Mouse (Mus musculus) erythroblast, embryonic 14.5 days (primary cell): Measurements from ENCODE around the gene Pitpna. TPM values are rescaled to one million over a fixed set of nuclear protein-coding genes. Genes with fewer than 3 reads are reported as not detected.
A peak's percentile ranks its signal among the peaks of the same experiment; 100 is the strongest.

ENCODE experiments used
- H3K27me3 ChIP-seq: 2 replicates; pipeline ENCODE4 v1.6.1; 2012; ENCODE audit warnings: inconsistent platforms; ENCODE audit not compliant: control insufficient read depth
- H3K36me3 ChIP-seq: 2 replicates; pipeline ENCODE4 v1.6.1; 2012; ENCODE audit warnings: mild to moderate bottlenecking, inconsistent platforms; ENCODE audit not compliant: control insufficient read depth
- H3K4me1 ChIP-seq: 2 replicates; pipeline ENCODE4 v1.6.1; 2012; ENCODE audit warnings: inconsistent platforms; ENCODE audit not compliant: control insufficient read depth
- H3K4me3 ChIP-seq: replicated peaks from 2 replicates; pipeline ENCODE3; 2012; ENCODE audit warnings: moderate library complexity, mild to moderate bottlenecking, inconsistent platforms
- H3K9me3 ChIP-seq: 2 replicates; pipeline ENCODE4 v1.6.1; 2012; ENCODE audit warnings: low read length, inconsistent platforms, mixed read lengths; ENCODE audit not compliant: control insufficient read depth
- GATA1 ChIP-seq: IDR thresholded peaks from 2 replicates; pipeline ENCODE4 v1.6.1; 2012; ENCODE audit warnings: low read length, inconsistent platforms, mixed read lengths
- TAL1 ChIP-seq: IDR thresholded peaks from 3 replicates; pipeline ENCODE4 v1.6.1; 2012; ENCODE audit warnings: low read length, inconsistent platforms, mixed read lengths
- polyA plus RNA-seq: library from polyadenylated mRNA; stranded (reverse); fragments of >175 nt; gene quantifications from 2 replicates; pipeline ENCODE4 v1.2.3, GENCODE M21; 2012

Gene Pitpna
- 2.2 and 2.7 TPM in 2 replicates for polyA plus RNA-seq

DNA sequence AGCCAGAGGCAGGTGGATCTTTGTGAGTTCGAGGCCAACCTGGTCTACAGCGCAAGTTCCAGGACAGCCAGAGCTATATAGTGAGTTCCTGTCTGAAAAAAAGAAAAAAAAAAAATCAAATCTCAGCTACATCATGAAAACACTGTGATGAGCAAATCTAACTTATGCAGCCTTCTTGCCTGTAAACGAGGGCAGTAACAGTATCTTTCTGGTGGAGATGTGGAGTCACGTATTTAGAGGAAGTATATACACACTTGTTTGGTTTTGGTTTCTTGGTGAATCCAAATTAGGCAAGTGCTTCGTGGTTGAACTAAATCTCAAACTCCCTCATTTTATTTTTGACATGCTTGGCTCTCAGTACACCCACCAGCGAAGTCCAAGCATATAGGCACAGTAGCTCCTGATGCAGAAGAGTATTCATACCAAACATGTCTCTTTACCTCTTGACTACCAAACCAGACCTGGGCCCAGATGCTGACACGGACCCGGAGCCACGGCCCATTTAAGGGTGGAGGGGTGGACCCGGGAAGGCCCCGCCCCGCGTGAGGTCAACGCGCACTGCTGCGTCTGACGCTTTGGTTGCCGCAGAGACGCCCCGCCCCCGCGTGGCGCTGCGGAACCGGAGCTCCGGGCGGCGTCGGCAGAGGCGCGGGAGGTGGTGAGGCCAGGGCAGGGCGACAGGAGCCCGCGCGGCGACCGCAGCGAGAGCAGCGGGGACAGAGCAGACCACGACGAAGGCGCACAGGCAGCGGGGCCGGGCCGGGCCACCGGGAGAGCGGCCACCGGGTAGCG is at the start of gene Pitpna:
Gene Pitpna (plus strand): TSS at position 605 of the 792 bp plus-strand sequence.
- no peaks in the 10 kb centered on the region for H3K9me3 ChIP-seq
- TF ChIP-seq GATA1 (no peak), TAL1 (no peak)
- peaks cover 30% of the 10 kb centered on the region for H3K4me1 ChIP-seq
- peak within 1 kb of the TSS; percentile 96 for H3K4me3 ChIP-seq
- peaks cover 20% of the 10 kb centered on the region for H3K36me3 ChIP-seq
- H3K27me3 ChIP-seq, result no peaks in the 10 kb centered on the region

DNA sequence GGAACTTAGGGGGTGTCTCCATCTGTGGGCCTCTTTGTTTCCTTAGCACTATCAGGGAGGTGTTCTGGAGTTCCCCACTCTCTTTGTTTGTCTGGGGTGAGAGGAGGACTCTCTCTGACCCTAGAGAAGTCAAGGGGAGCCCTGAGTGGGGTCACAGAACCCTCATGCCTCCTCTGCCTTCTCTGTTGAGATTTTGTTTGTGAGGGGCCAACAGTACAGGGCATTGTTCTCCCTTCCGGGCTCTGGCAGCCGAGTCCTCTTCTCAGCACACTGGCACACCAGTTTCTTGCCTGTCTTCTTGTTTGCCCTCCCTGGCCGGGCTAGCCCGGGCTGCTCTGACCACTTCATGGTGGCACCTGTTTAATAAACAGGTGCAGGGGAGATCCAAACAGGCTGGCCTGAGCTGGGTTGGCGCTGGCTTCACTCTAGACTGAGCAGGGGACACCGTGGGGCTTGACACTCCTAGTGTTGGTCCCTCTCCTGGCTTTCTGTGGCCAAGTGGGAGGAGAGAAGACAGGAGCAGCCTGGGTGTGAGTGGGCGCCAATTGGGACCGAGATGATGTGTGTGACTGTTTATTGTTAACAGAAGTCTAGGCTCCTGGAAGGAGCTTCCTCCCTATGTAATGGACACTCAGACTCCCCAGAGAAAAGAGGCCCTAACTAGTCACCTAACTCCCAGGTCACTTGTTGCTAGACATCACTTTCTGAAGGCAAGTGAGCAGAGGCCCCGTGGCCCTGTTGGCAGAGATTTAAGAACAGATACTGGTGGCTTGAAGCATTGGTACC is 49.5 kb upstream of the Pitpna start:
- no peaks in the 10 kb centered on the region for H3K36me3 ChIP-seq
- TF ChIP-seq GATA1, result no peak
- TF ChIP-seq TAL1, result no peak
- H3K27me3 ChIP-seq, result peaks cover 6% of the 10 kb centered on the region
- H3K9me3 ChIP-seq, result no peaks in the 10 kb centered on the region
- H3K4me1 ChIP-seq, result peaks cover 33% of the 10 kb centered on the region
- no peak overlapping the region for H3K4me3 ChIP-seq

DNA sequence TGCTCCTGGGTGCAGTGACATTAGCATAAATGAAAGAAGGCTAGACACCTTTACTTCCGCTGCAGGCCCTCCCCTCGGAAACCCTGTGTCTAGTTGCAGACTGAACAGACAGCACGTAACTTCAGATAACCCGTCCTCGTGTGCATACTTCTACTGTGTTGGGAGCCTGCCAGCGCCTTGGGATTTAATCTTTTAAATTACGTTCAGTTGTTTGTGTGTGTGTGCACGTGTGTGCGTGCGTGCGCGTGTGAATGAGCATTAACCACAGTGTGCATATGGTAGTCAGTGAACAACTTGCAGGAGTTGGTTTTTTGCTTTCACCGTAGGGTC is 49.0 kb upstream of the Pitpna start:
- Histone ChIP-seq H3K36me3 (no peaks in the 10 kb centered on the region), H3K4me3 (no peak overlapping the region), H3K9me3 (no peaks in the 10 kb centered on the region), H3K27me3 (peaks cover 4% of the 10 kb centered on the region), H3K4me1 (peaks cover 33% of the 10 kb centered on the region)
- no peak for TF ChIP-seq TAL1
- TF ChIP-seq GATA1, result no peak

DNA sequence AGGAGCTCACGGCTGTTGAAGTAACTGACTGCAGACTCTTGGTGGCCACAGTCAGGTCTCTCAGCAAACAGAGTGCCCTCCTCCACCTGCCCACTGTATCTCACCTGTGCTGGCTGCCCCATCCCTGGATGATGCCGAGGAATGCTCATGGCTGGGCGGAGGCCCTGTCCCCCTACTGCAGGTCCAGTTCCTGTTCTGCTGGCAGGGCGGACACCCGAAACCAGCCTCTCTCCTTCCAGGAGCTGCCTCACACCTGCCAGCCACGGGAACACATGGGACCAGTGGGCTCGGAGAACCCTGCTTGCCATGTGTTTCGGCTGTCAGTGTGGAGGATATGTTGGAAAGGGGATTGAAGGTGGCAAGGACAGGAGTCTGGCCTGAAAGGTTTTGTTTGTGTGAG is 47.7 kb upstream of the Pitpna start:
- TF ChIP-seq GATA1 (no peak), TAL1 (no peak)
- Histone ChIP-seq H3K4me3 (no peak overlapping the region), H3K36me3 (peaks cover 2% of the 10 kb centered on the region; the same call in 1 of the 2 replicates), H3K9me3 (no peaks in the 10 kb centered on the region), H3K4me1 (peaks cover 32% of the 10 kb centered on the region), H3K27me3 (no peaks in the 10 kb centered on the region)

DNA sequence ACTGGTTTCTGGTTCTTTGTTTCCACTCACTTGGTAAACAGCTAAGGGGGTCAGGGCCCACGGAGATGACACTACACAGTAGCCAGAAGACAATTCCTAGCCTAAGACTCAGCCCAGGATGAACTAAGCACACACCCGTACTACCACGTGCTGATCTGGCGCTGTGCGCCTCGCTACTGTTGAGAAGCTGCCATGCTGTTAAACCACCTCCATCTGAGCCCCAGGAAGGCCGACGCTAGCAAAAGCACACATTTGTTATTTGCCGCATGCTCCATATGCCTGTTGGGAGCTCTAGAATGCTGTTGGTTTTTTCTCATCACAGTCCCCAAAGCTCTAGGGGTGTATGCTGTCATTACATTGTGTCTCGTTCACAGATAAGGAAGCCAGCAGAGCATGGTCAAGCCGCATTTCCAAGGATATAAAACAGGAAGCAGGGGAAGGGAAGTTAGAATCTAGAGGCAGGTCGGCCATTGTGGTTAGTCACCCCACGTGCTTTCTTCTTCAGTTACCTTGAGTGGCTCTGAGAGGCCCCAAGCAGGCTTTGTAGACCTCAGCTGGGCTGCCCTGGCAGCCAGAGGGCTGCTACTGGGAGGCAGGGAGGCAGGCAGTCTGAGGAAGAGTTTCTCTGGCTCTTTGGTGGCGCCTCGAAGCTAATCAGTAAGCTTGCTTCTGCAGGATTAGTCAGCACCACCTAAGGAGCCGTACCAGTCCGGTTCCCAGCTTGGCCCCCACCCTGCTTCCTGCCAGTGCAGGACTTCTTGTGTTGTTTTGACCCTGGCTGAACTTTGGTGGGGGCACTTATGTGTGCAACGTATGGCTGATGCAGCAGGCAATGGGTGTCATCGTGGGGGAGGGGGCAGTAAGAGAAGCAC is 47.0 kb upstream of the Pitpna start:
- Histone ChIP-seq H3K4me3 (no peak overlapping the region), H3K4me1 (peaks cover 33% of the 10 kb centered on the region), H3K36me3 (peaks cover 2% of the 10 kb centered on the region; the same call in 1 of the 2 replicates), H3K9me3 (no peaks in the 10 kb centered on the region), H3K27me3 (no peaks in the 10 kb centered on the region)
- TF ChIP-seq GATA1 (no peak), TAL1 (no peak)

DNA sequence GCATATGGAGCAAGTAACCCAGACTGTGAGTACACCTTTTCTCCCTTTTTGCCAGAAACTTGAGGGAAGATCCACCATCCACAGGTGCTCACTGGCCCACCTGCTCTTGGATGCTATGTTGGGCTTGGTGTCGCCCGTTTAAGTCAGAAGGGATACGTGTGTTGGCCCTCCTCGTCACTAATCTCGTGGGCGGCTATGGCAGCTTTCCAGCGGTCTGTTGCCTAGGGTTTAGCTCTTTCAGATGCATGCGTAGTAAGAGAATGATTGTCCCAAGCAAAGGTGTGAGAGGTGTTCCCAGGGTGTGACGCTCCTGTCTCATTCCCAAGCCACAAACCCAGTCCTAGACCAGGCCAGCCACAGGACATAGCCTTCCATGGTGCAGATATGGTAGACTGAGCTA is 43.2 kb upstream of the Pitpna start:
- peaks cover 44% of the 10 kb centered on the region for H3K4me1 ChIP-seq
- H3K9me3 ChIP-seq, result no peaks in the 10 kb centered on the region
- H3K36me3 ChIP-seq, result peaks cover 2% of the 10 kb centered on the region; the same call in 1 of the 2 replicates
- no peak for TF ChIP-seq GATA1
- no peak for TF ChIP-seq TAL1
- no peaks in the 10 kb centered on the region for H3K27me3 ChIP-seq
- no peak overlapping the region for H3K4me3 ChIP-seq

DNA sequence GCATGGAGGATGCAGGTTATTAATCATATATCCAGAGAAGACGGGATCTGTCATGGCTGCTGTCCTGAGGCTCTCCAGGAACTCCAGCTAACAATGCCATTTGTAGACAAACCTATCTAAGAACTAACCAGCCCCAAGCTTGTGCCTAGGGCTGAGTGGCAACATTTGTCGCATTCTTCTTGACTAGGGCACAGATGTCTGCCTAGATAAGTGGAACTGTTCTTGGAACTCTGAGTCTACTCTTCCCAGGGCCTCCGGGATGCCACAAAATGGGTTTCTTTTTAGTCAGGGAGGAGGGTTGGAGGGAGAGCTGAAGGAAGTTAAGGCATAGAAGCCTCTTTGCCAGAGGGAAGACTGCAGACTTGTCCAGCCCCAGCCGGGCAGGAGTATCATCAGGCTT is 41.8 kb upstream of the Pitpna start:
- H3K9me3 ChIP-seq, result no peaks in the 10 kb centered on the region
- no peaks in the 10 kb centered on the region for H3K27me3 ChIP-seq
- peaks cover 2% of the 10 kb centered on the region; the same call in 1 of the 2 replicates for H3K36me3 ChIP-seq
- H3K4me1 ChIP-seq, result peaks cover 35% of the 10 kb centered on the region
- TF ChIP-seq TAL1 (no peak), GATA1 (no peak; the same call in 1 of the 2 replicates)
- H3K4me3 ChIP-seq, result peak overlapping the region; percentile 5

DNA sequence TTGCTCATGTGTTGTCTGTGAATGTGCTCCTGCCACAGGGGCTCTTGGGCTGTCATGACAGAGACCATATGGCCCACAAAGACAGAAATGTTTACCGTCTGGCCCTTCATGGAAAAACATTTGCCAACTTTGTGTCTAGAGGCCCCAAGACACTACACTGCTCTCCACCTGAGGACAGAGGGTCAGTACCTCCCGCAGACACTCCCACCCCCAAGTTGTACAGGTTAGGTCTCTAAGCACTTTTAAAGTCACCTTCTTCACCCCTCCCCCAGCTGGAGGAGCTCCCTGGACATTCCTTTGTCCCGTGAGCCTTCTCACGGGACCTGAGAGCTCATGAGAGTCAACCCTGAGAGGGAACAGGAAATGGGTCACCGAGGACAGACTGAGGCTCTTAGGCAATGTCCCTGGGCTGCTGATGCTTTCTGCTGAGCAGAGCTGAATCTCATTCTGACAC is 38.2 kb upstream of the Pitpna start:
- H3K9me3 ChIP-seq, result no peaks in the 10 kb centered on the region
- H3K4me3 ChIP-seq, result no peak overlapping the region
- no peaks in the 10 kb centered on the region for H3K27me3 ChIP-seq
- H3K4me1 ChIP-seq, result peaks cover 26% of the 10 kb centered on the region
- peaks cover 2% of the 10 kb centered on the region; the same call in 1 of the 2 replicates for H3K36me3 ChIP-seq
- no peak for TF ChIP-seq GATA1
- no peak for TF ChIP-seq TAL1
